Mouse (Mus musculus) MEL (cell line): ENCODE measurements around the gene Odc1. TPM values are rescaled to one million over a fixed set of nuclear protein-coding genes. Genes with fewer than 3 reads are reported as not detected.

Source experiments
- DNase-seq: peaks from one replicate; pipeline ENCODE4 v3.0.0; 2011; ENCODE audit warnings: low read depth, low spot score
- H3K27ac ChIP-seq: 2 replicates; pipeline ENCODE4 v1.5.1; 2012; ENCODE audit warnings: low read depth, mild to moderate bottlenecking, control low read depth, low read length, moderate library complexity; ENCODE audit not compliant: control insufficient read depth
- H3K27me3 ChIP-seq, 2 experiments: fragments of 150-350 bp in 1 of 2; sonication (generic) in 1 of 2; 2 replicates each; pipeline ENCODE4 v1.6.1; 2012; ENCODE audit warnings: low read length in 2 of 2, mild to moderate bottlenecking in 2 of 2, improper control_type of control experiment in 1 of 2, moderate library complexity in 1 of 2; ENCODE audit not compliant: insufficient read depth in 2 of 2, control insufficient read depth in 1 of 2
- H3K36me3 ChIP-seq, 2 experiments: 2 replicates each; pipeline ENCODE4 v1.6.1; 2012 to 2014; ENCODE audit warnings: low read length in 2 of 2, improper control_type of control experiment in 1 of 2, inconsistent platforms in 1 of 2, mild to moderate bottlenecking in 1 of 2; ENCODE audit not compliant: insufficient read depth in 2 of 2, control insufficient read depth in 1 of 2
- H3K4me1 ChIP-seq, 2 experiments: fragments of 150-350 bp in 1 of 2; sonication (generic) in 1 of 2; 2 replicates each; pipeline ENCODE4 v1.6.1; 2012; ENCODE audit warnings: low read length in 2 of 2, improper control_type of control experiment in 1 of 2, mild to moderate bottlenecking in 1 of 2; ENCODE audit not compliant: insufficient read depth in 2 of 2, control insufficient read depth in 1 of 2
- H3K4me3 ChIP-seq, 2 experiments: fragments of 150-350 bp in 1 of 2; sonication (generic) in 1 of 2; 2 replicates each; pipeline ENCODE4 v1.5.1; 2012; ENCODE audit warnings: low read depth in 2 of 2, low read length in 2 of 2, mild to moderate bottlenecking in 2 of 2, moderate library complexity in 2 of 2, control low read depth in 1 of 2, improper control_type of control experiment in 1 of 2; ENCODE audit not compliant: control insufficient read depth in 1 of 2, insufficient read depth in 1 of 2
- H3K79me2 ChIP-seq: 2 replicates; pipeline ENCODE4 v1.6.1; 2012; ENCODE audit warnings: mild to moderate bottlenecking, low read length, moderate library complexity; ENCODE audit not compliant: control insufficient read depth, poor library complexity, insufficient read depth
- H3K9ac ChIP-seq: 2 replicates; pipeline ENCODE4 v1.6.1; 2012; ENCODE audit warnings: low read depth, mild to moderate bottlenecking, control low read depth, low read length, moderate library complexity; ENCODE audit not compliant: control insufficient read depth, poor library complexity, severe bottlenecking
- H3K9me3 ChIP-seq: fragments of 150-350 bp; sonication (generic); replicated peaks from 2 replicates; pipeline ENCODE4 v1.6.1; 2012; ENCODE audit warnings: mild to moderate bottlenecking, low read length, improper control_type of control experiment, moderate library complexity; ENCODE audit not compliant: insufficient read depth
- BHLHE40 ChIP-seq: IDR thresholded peaks from 2 replicates; pipeline ENCODE4 v1.6.1; 2012; ENCODE audit warnings: low read depth, mild to moderate bottlenecking, inconsistent platforms, low read length, improper control_type of control experiment, borderline replicate concordance
- CHD1 ChIP-seq: IDR thresholded peaks from 2 replicates; pipeline ENCODE4 v1.6.1; 2012; ENCODE audit warnings: low read depth, mild to moderate bottlenecking, inconsistent platforms, low read length, improper control_type of control experiment
- CHD2 ChIP-seq: IDR thresholded peaks from 2 replicates; pipeline ENCODE4 v1.6.1; 2011; ENCODE audit warnings: low read length, improper control_type of control experiment
- CTCF ChIP-seq, 3 experiments: IDR thresholded peaks in 2 of 3; conservative IDR thresholded peaks in 1 of 3; 2 replicates each; pipeline ENCODE4 v1.5.1; 2011 to 2012; ENCODE audit warnings: low read length in 3 of 3, low read depth in 2 of 3, mild to moderate bottlenecking in 2 of 3, improper control_type of control experiment in 1 of 3, inconsistent platforms in 1 of 3, mixed read lengths in 1 of 3, moderate library complexity in 1 of 3; ENCODE audit not compliant: control insufficient read depth in 1 of 3, insufficient read depth in 1 of 3, poor library complexity in 1 of 3, severe bottlenecking in 1 of 3
- EP300 ChIP-seq, 2 experiments: IDR thresholded peaks; 2 replicates each; pipeline ENCODE4 v1.6.1; 2011; ENCODE audit warnings: improper control_type of control experiment in 2 of 2, low read length in 2 of 2, low read depth in 1 of 2, mild to moderate bottlenecking in 1 of 2
- ETS1 ChIP-seq: IDR thresholded peaks from 2 replicates; pipeline ENCODE4 v1.6.1; 2012; ENCODE audit warnings: low read depth, mild to moderate bottlenecking, inconsistent platforms, low read length, improper control_type of control experiment, moderate library complexity
- GABPA ChIP-seq: IDR thresholded peaks from 2 replicates; pipeline ENCODE4 v1.6.1; 2012; ENCODE audit warnings: low read depth, mild to moderate bottlenecking, inconsistent platforms, low read length, improper control_type of control experiment, moderate library complexity
- GATA1 ChIP-seq: IDR thresholded peaks from 2 replicates; pipeline ENCODE4 v1.6.1; 2011; ENCODE audit warnings: low read depth, low read length, improper control_type of control experiment
- KAT2A ChIP-seq: conservative IDR thresholded peaks from 2 replicates; pipeline ENCODE4 v1.6.1; 2012; ENCODE audit warnings: low read depth, low read length, improper control_type of control experiment, inconsistent platforms
- MAFK ChIP-seq: IDR thresholded peaks from 2 replicates; pipeline ENCODE4 v1.6.1; 2011; ENCODE audit warnings: low read depth, mild to moderate bottlenecking, low read length, improper control_type of control experiment, borderline replicate concordance
- MAZ ChIP-seq: IDR thresholded peaks from 2 replicates; pipeline ENCODE4 v1.6.1; 2012; ENCODE audit warnings: low read depth, mild to moderate bottlenecking, inconsistent platforms, low read length, improper control_type of control experiment
- MXI1 ChIP-seq: IDR thresholded peaks from 2 replicates; pipeline ENCODE4 v1.6.1; 2011; ENCODE audit warnings: mild to moderate bottlenecking, low read depth, low read length, improper control_type of control experiment
- MYB ChIP-seq: IDR thresholded peaks from 2 replicates; pipeline ENCODE4 v1.6.1; 2011; ENCODE audit warnings: mild to moderate bottlenecking, low read depth, low read length, improper control_type of control experiment
- MYC ChIP-seq: IDR thresholded peaks from 2 replicates; pipeline ENCODE4 v1.6.1; 2011; ENCODE audit warnings: low read depth, mild to moderate bottlenecking, low read length, improper control_type of control experiment, moderate library complexity
- NELFE ChIP-seq: IDR thresholded peaks from 2 replicates; pipeline ENCODE4 v1.6.1; 2011; ENCODE audit warnings: low read depth, low read length, improper control_type of control experiment
- NRF1 ChIP-seq: IDR thresholded peaks from 2 replicates; pipeline ENCODE4 v1.6.1; 2014; ENCODE audit warnings: low read depth, mild to moderate bottlenecking, inconsistent platforms, low read length, improper control_type of control experiment, moderate library complexity; ENCODE audit not compliant: poor library complexity, insufficient read depth, severe bottlenecking
- POLR2A ChIP-seq, 2 experiments: IDR thresholded peaks; 2 replicates each; pipeline ENCODE4 v1.6.1; 2011 to 2012; ENCODE audit warnings: low read length in 2 of 2, mild to moderate bottlenecking in 2 of 2, control low read depth in 1 of 2, improper control_type of control experiment in 1 of 2, low read depth in 1 of 2, moderate library complexity in 1 of 2; ENCODE audit not compliant: control insufficient read depth in 1 of 2, insufficient read depth in 1 of 2, poor library complexity in 1 of 2
- POLR2AphosphoS2 ChIP-seq: IDR thresholded peaks from 2 replicates; pipeline ENCODE4 v1.6.1; 2011; ENCODE audit warnings: low read length, improper control_type of control experiment
- POLR2AphosphoS5 ChIP-seq: IDR thresholded peaks from 2 replicates; pipeline ENCODE4 v1.6.1; 2012; ENCODE audit warnings: low read depth, borderline replicate concordance, mild to moderate bottlenecking, inconsistent platforms, low read length, moderate library complexity, mixed read lengths
- RCOR1 ChIP-seq: IDR thresholded peaks from 2 replicates; pipeline ENCODE4 v1.6.1; 2012; ENCODE audit warnings: low read depth, mild to moderate bottlenecking, inconsistent platforms, low read length, improper control_type of control experiment
- TBP ChIP-seq: IDR thresholded peaks from 2 replicates; pipeline ENCODE4 v1.8.0; 2011; ENCODE audit warnings: low read depth, low read length, improper control_type of control experiment
- UBTF ChIP-seq: IDR thresholded peaks from 2 replicates; pipeline ENCODE4 v1.6.1; 2012; ENCODE audit warnings: low read depth, mild to moderate bottlenecking, inconsistent platforms, low read length, improper control_type of control experiment, moderate library complexity, borderline replicate concordance; ENCODE audit not compliant: insufficient read depth
- USF1 ChIP-seq: IDR thresholded peaks from 2 replicates; pipeline ENCODE4 v1.6.1; 2014; ENCODE audit warnings: low read depth, mild to moderate bottlenecking, inconsistent platforms, low read length, improper control_type of control experiment, moderate library complexity
- USF2 ChIP-seq, 2 experiments: IDR thresholded peaks; 2 replicates each; pipeline ENCODE4 v1.6.1; 2011 to 2012; ENCODE audit warnings: improper control_type of control experiment in 2 of 2, low read length in 2 of 2, borderline replicate concordance in 1 of 2, inconsistent platforms in 1 of 2, low read depth in 1 of 2, mild to moderate bottlenecking in 1 of 2; ENCODE audit not compliant: insufficient read depth in 1 of 2
- ZC3H11A ChIP-seq: IDR thresholded peaks from 2 replicates; pipeline ENCODE4 v1.6.1; 2012; ENCODE audit warnings: low read depth, mild to moderate bottlenecking, inconsistent platforms, low read length, improper control_type of control experiment
- ZKSCAN1 ChIP-seq: IDR thresholded peaks from 2 replicates; pipeline ENCODE4 v1.6.1; 2012; ENCODE audit warnings: low read depth, mild to moderate bottlenecking, inconsistent platforms, low read length, improper control_type of control experiment, moderate library complexity
- ZNF384 ChIP-seq: IDR thresholded peaks from 2 replicates; pipeline ENCODE4 v1.6.1; 2012; ENCODE audit warnings: low read depth, mild to moderate bottlenecking, inconsistent platforms, low read length, improper control_type of control experiment
- polyA plus RNA-seq, 2 experiments: library from polyadenylated mRNA; stranded (reverse) in 1 of 2; unstranded in 1 of 2; fragments of >175 nt in 1 of 2; fragments of >200 nt in 1 of 2; gene quantifications; 2 replicates each; pipeline versions ENCODE4 v1.2.1 to v1.2.4; 2012; ENCODE audit warnings: low replicate concordance in 2 of 2, low read depth in 1 of 2; ENCODE audit not compliant: insufficient read length in 2 of 2, insufficient read depth in 1 of 2, missing spikeins in 1 of 2
- total RNA-seq: library from RNA; depleted of rRNA; stranded (reverse); fragments of 300-350 nt; gene quantifications from 2 replicates; pipeline ENCODE4 v1.2.3, GENCODE M21; 2012

Gene Odc1
- total and polyA plus RNA-seq, 3 experiments, result 639 to 720 (median 677) TPM

- TF ChIP-seq UBTF (no peak), POLR2A (IDR thresholded peaks at IDR 0.05; ENCODE audit: control insufficient read depth in 1 of 2, insufficient read depth in 1 of 2, low read depth in 1 of 2, low read length in 2 of 2, poor library complexity in 1 of 2) (no peak), CHD1 (no peak), RCOR1 (peak; percentile 71), MYC (no peak), MAFK (no peak), POLR2AphosphoS5 (no peak), ZC3H11A (no peak), CHD2 (no peak), KAT2A (no peak), MYB (no peak), ZKSCAN1 (no peak)
Measured at GRCm38 (mm10) chr12:17529726-17530125, 14.9 kb upstream of the Odc1 start (continued).

GRCm38 (mm10) chr12:17530825-17531224, 13.8 kb upstream of the Odc1 start:
- H3K4me3 ChIP-seq, result no peak overlapping the region
- H3K79me2 ChIP-seq, result no peaks in the 10 kb centered on the region
- peaks cover 12 to 32% of the 10 kb centered on the region in 2 experiments for H3K4me1 ChIP-seq
- H3K27me3 ChIP-seq, result no peaks in the 10 kb centered on the region
- DNase-seq, result no peak
- no peaks in the 10 kb centered on the region for H3K9me3 ChIP-seq
- H3K27ac ChIP-seq, result peak overlapping the region; percentile 75; the same call in 1 of the 2 replicates
- TF ChIP-seq POLR2AphosphoS2 (no peak), ZNF384 (no peak), GATA1 (no peak), TBP (no peak), CTCF (IDR thresholded peaks at IDR 0.05 in 2 of 3, conservative IDR thresholded peaks at IDR 0.05 in 1 of 3; ENCODE audit: control insufficient read depth in 1 of 3, insufficient read depth in 1 of 3, low read depth in 2 of 3, low read length in 3 of 3, poor library complexity in 1 of 3, severe bottlenecking in 1 of 3) (no peak), MAFK (no peak), MAZ (no peak), ETS1 (no peak), MXI1 (no peak)
- TF ChIP-seq, all 39 proteins: peak for 0
- Histone ChIP-seq H3K36me3 (peaks cover 0 to 23% of the 10 kb centered on the region in 2 experiments; a peak in 2 of 4 replicates), H3K9ac (no peak overlapping the region)

- peaks cover 18 to 47% of the 10 kb centered on the region in 2 experiments for H3K4me1 ChIP-seq
- peaks cover 0 to 43% of the 10 kb centered on the region in 2 experiments; a peak in 2 of 4 replicates for H3K36me3 ChIP-seq
- H3K79me2 ChIP-seq, result no peaks in the 10 kb centered on the region
- no peak overlapping the region for H3K9ac ChIP-seq
- H3K9me3 ChIP-seq, result no peaks in the 10 kb centered on the region
- no peak overlapping the region for H3K4me3 ChIP-seq
- H3K27me3 ChIP-seq, result no peaks in the 10 kb centered on the region
- no peak for DNase-seq
- peak overlapping the region; percentile 49 for H3K27ac ChIP-seq
- no peak for TF ChIP-seq CHD1
- no peak for TF ChIP-seq MYB
- no peak for TF ChIP-seq MAFK
- no peak for TF ChIP-seq POLR2A (IDR thresholded peaks at IDR 0.05; ENCODE audit: control insufficient read depth in 1 of 2, insufficient read depth in 1 of 2, low read depth in 1 of 2, low read length in 2 of 2, poor library complexity in 1 of 2)
- TF ChIP-seq ZKSCAN1, result no peak
- TF ChIP-seq ETS1, result 0 out of 2 replicates have a peak, but pooled peaks have one; percentile 23
- TF ChIP-seq EP300 (IDR thresholded peaks at IDR 0.05; ENCODE audit: low read depth in 1 of 2, low read length in 2 of 2), result peak; percentile 53 to 69
- no peak for TF ChIP-seq RCOR1
- no peak for TF ChIP-seq NRF1
- no peak for TF ChIP-seq MAZ
- TF ChIP-seq POLR2AphosphoS5, result no peak
- TF ChIP-seq BHLHE40, result no peak
- no peak for TF ChIP-seq USF2 (IDR thresholded peaks at IDR 0.05; ENCODE audit: borderline replicate concordance in 1 of 2, insufficient read depth in 1 of 2, low read depth in 1 of 2, low read length in 2 of 2)
- no peak for TF ChIP-seq USF1
- TF ChIP-seq NELFE, result no peak
- no peak for TF ChIP-seq KAT2A
- TF ChIP-seq GABPA, result no peak
- TF ChIP-seq MYC, result no peak
Measured at GRCm38 (mm10) chr12:17536222-17536621, 8.4 kb upstream of the Odc1 start.
